Mouse (Mus musculus) limb, embryonic 10.5 days (tissue): ENCODE measurements around the gene Gm11032. TPM values are rescaled to one million over a fixed set of nuclear protein-coding genes. Genes with fewer than 3 reads are reported as not detected.
"Not testable (repeated sequence)": the region's sequence is repeated elsewhere in the genome, so short reads cannot be mapped to it uniquely, and the experiment has no call there.

ENCODE experiments used
- DNase-seq: peaks from one replicate; pipeline ENCODE4 v3.0.0-alpha.2; 2017; ENCODE audit warnings: low spot score
- H3K27ac ChIP-seq: fragments of 300-500 bp; sonication (generic); 2 replicates; pipeline ENCODE4 v1.5.1; 2016; ENCODE audit warnings: mild to moderate bottlenecking
- H3K27me3 ChIP-seq: fragments of 300-500 bp; sonication (generic); 2 replicates; pipeline ENCODE4 v1.6.1; 2016; ENCODE audit warnings: low read depth, mild to moderate bottlenecking; ENCODE audit not compliant: poor library complexity, severe bottlenecking
- H3K36me3 ChIP-seq: fragments of 300-500 bp; sonication (generic); 2 replicates; pipeline ENCODE4 v1.6.1; 2016; ENCODE audit warnings: mild to moderate bottlenecking, moderate library complexity
- H3K4me1 ChIP-seq: fragments of 300-500 bp; sonication (generic); 2 replicates; pipeline ENCODE4 v1.6.1; 2016
- H3K4me3 ChIP-seq: fragments of 300-500 bp; sonication (generic); 2 replicates; pipeline ENCODE4 v1.5.1; 2016; ENCODE audit warnings: mild to moderate bottlenecking, moderate library complexity
- H3K9me3 ChIP-seq: fragments of 300-500 bp; sonication (generic); replicated peaks from 2 replicates; pipeline ENCODE4 v1.6.1; 2016; ENCODE audit warnings: mild to moderate bottlenecking
- WGBS: fragments of 180-500 bp; shearing (Covaris S2); methylation state at CpG from one replicate; pipeline ENCODE4 v1.1.7; 2016; 5-methylcytosine and 5-hydroxymethylcytosine counted together
- polyA plus RNA-seq: library from polyadenylated mRNA; unstranded; fragments of >200 nt; fragmentation: Nextera tagmentation; extraction: Ambion mirVana; gene quantifications from 2 replicates; pipeline ENCODE4 v1.2.1, GENCODE M21; 2016

Gm11032 gene
- polyA plus RNA-seq = not detected in 2 replicates

GRCm38 (mm10) chr11:4620017-4620485 lies at the start of gene Gm11032:
Gm11032 (plus strand) TSS chr11:4620067.
- no peak for DNase-seq
- Histone ChIP-seq H3K36me3 (no peaks in the 10 kb centered on the region), H3K9me3 (no peaks in the 10 kb centered on the region), H3K27ac (no peak within 1 kb of the TSS), H3K4me3 (no peak within 1 kb of the TSS), H3K4me1 (no peaks in the 10 kb centered on the region), H3K27me3 (no peaks in the 10 kb centered on the region)
- 86% methylated on average over 16 of the region's 16 CpGs for WGBS

DNA sequence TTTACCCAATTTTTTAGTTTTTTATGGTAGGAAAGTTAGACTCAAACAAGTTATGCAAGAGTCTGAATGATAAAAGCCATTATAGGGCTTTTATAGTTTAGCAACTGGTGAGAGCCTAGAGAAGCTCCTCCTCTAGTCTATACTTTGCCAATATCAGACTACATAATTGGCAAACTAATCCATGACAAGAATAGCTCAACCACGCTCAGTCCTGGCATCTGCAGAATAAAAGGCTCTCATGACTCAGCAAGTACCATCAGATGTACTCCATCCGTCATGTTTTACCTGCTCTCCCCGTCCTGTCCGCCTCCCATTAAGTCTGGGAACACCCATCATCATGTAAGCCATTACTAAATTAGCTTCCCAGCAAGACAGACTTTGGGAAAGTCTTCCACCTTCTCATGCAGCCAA lies 48.4 kb upstream of the Gm11032 start:
- no peaks in the 10 kb centered on the region for H3K27me3 ChIP-seq
- no peak overlapping the region for H3K27ac ChIP-seq
- 0 out of 2 replicates have a peak, but pooled peaks cover 4% of the 10 kb centered on the region for H3K36me3 ChIP-seq
- no peak for DNase-seq
- H3K4me3 ChIP-seq = no peak overlapping the region
- H3K4me1 ChIP-seq = peaks cover 5% of the 10 kb centered on the region; the same call in 1 of the 2 replicates
- 81% methylated on average over 4 of the region's 4 CpGs for WGBS
- no peaks in the 10 kb centered on the region for H3K9me3 ChIP-seq

DNA sequence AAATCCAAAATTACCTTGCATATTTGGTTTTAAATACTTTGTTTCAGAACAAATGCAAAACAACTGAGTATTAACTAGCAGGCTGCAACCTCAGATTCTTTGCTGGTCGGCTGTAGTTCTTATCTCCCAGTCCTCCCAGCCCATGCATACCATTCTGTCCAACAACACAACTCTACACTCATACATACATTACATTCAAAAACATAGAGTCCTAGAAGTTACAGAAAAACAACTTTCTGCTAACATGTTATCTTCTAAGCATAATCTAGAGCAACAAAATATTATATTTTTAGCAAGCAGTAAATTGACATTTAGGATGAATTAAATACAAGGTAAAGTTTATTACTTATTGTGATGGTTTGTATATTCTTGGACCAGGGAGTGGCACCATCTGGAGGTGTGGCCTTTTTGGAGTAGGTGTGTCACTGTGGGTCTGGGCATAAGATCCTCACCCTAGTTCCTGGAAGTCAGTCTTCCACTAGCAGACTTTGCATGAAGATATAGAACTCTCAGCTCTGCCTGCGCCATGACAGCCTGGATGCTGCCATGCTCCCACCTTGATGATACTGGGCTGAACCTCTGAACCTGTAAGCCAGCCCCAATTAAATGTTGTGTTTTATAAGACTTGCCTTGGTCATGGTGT lies 43.7 kb upstream of the Gm11032 start:
- not testable (repeated sequence) for H3K4me1 ChIP-seq, DNase-seq, H3K27me3 ChIP-seq, H3K27ac ChIP-seq, H3K9me3 ChIP-seq, H3K4me3 ChIP-seq, H3K36me3 ChIP-seq
- WGBS = 82% methylated on average over 2 of the region's 2 CpGs

GRCm38 (mm10) chr11:4577079-4577478 lies 42.8 kb upstream of the Gm11032 start:
- H3K27ac ChIP-seq = no peak overlapping the region
- no peak for DNase-seq
- H3K9me3 ChIP-seq = no peaks in the 10 kb centered on the region
- WGBS = 96% methylated on average over 2 of the region's 2 CpGs
- no peaks in the 10 kb centered on the region for H3K36me3 ChIP-seq
- peaks cover 5% of the 10 kb centered on the region; the same call in 1 of the 2 replicates for H3K4me1 ChIP-seq
- no peaks in the 10 kb centered on the region for H3K27me3 ChIP-seq
- no peak overlapping the region for H3K4me3 ChIP-seq

GRCm38 (mm10) chr11:4578682-4579081 lies 41.2 kb upstream of the Gm11032 start:
- peaks cover 5% of the 10 kb centered on the region; the same call in 1 of the 2 replicates for H3K4me1 ChIP-seq
- no peaks in the 10 kb centered on the region for H3K36me3 ChIP-seq
- no peaks in the 10 kb centered on the region for H3K27me3 ChIP-seq
- no peak overlapping the region for H3K27ac ChIP-seq
- H3K9me3 ChIP-seq = no peaks in the 10 kb centered on the region
- WGBS = 93% methylated on average over 2 of the region's 2 CpGs
- DNase-seq = no peak
- no peak overlapping the region for H3K4me3 ChIP-seq

GRCm38 (mm10) chr11:4591811-4592210 lies 28.1 kb upstream of the Gm11032 start:
- Histone ChIP-seq H3K27me3 (no peaks in the 10 kb centered on the region), H3K4me1 (peaks cover 14% of the 10 kb centered on the region), H3K9me3 (no peaks in the 10 kb centered on the region), H3K4me3 (no peak overlapping the region), H3K36me3 (peaks cover 10% of the 10 kb centered on the region; the same call in 1 of the 2 replicates), H3K27ac (no peak overlapping the region)
- no peak for DNase-seq
- WGBS = 93% methylated on average over 4 of the region's 4 CpGs

GRCm38 (mm10) chr11:4593491-4593848 lies 26.4 kb upstream of the Gm11032 start:
- H3K4me3 ChIP-seq = peak overlapping the region; percentile 87
- H3K27ac ChIP-seq = no peak overlapping the region
- 56% methylated on average over 5 of the region's 5 CpGs for WGBS
- H3K4me1 ChIP-seq = peaks cover 14% of the 10 kb centered on the region
- no peaks in the 10 kb centered on the region for H3K9me3 ChIP-seq
- H3K36me3 ChIP-seq = 0 out of 2 replicates have a peak, but pooled peaks cover 5% of the 10 kb centered on the region
- H3K27me3 ChIP-seq = no peaks in the 10 kb centered on the region
- no peak for DNase-seq

- DNase-seq = no peak
- H3K4me1 ChIP-seq = peaks cover 14% of the 10 kb centered on the region
Measured at GRCm38 (mm10) chr11:4593849-4594607, 25.8 kb upstream of the Gm11032 start.

DNA sequence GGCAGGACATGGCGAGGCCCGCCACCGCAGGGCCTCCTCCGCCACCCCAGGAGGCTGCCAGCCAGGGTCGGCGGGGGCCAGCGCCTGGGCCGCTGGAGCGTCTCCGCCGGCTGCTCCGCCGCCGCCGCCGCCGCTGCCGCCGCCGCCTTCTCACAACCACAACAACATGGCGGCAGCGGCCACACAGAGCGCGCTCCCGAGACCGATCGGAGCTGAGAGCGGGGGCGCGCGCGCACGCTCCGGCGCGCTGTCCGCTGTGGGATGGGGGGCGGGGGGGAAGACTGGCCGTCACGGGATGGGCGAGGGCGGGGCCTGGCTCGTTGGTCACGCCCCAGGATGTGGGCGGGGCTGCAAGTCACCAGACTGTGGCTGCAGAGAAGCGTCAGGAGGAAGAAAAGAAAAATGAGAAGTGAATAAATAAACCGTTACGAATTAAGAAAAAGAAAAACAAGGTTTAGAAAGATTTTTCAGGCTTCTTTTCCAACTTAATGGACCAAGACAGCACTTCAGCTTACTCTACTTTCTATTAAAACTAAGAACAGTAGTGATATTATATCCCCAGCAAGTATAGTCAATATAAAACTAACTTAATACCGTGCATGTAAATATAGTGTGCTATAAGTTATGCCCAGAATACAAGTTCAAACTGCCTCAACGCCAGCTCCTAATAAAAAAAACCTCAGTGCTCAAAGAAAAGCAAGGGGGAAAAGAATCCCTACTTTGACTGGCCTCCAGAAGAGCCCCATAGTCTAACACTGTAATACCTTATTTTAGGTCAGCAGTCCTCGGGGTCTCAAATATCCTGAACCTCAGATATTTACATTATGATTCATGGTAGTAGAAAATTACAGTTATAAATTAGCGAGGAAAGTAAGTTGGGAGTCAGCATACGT lies 25.0 kb upstream of the Gm11032 start, which contains the start of gene Mtmr3:
Gene Mtmr3 (minus strand): TSS at position 256 of the 893 bp plus-strand sequence.
- Histone ChIP-seq H3K27ac (peak within 1 kb of the TSS; percentile 99), H3K36me3 (0 out of 2 replicates have a peak, but pooled peaks cover 2% of the 10 kb centered on the region), H3K27me3 (no peaks in the 10 kb centered on the region), H3K9me3 (no peaks in the 10 kb centered on the region), H3K4me3 (peak within 1 kb of the TSS; percentile 87), H3K4me1 (peaks cover 14% of the 10 kb centered on the region)
- 5% methylated on average over 53 of the region's 53 CpGs for WGBS
- DNase-seq = peak; percentile 98

More at GRCm38 (mm10) chr11:4593849-4594607, 25.8 kb upstream of the Gm11032 start:
- no peaks in the 10 kb centered on the region for H3K9me3 ChIP-seq
- peak overlapping the region; percentile 99 for H3K27ac ChIP-seq
- 1% methylated on average over 45 of the region's 45 CpGs for WGBS
- H3K4me3 ChIP-seq = peak overlapping the region; percentile 87
- H3K36me3 ChIP-seq = 0 out of 2 replicates have a peak, but pooled peaks cover 5% of the 10 kb centered on the region
- H3K27me3 ChIP-seq = no peaks in the 10 kb centered on the region

DNA sequence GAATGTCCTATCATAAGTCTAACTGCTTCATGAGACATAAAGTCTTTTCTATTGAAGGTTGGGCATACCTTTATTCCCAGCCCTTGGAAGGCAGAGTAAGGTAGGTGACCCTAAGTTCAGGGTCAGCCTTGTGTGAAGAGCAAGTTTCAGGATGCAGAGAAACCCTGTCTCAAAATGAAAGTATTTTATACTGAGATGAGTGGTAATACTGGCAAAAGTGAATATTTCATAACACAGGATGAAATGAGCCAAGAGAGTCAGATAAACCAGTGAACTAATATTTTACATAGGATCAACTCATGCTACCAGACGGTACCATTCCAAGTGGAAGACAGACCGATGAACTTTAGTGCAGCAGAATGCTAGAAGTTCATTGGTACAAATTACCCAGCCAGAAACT lies 21.5 kb upstream of the Gm11032 start:
- no peaks in the 10 kb centered on the region for H3K9me3 ChIP-seq
- 98% methylated on average over 2 of the region's 2 CpGs for WGBS
- no peak overlapping the region for H3K4me3 ChIP-seq
- H3K4me1 ChIP-seq = peaks cover 20% of the 10 kb centered on the region
- H3K36me3 ChIP-seq = no peaks in the 10 kb centered on the region
- DNase-seq = no peak
- H3K27ac ChIP-seq = no peak overlapping the region
- no peaks in the 10 kb centered on the region for H3K27me3 ChIP-seq

DNA sequence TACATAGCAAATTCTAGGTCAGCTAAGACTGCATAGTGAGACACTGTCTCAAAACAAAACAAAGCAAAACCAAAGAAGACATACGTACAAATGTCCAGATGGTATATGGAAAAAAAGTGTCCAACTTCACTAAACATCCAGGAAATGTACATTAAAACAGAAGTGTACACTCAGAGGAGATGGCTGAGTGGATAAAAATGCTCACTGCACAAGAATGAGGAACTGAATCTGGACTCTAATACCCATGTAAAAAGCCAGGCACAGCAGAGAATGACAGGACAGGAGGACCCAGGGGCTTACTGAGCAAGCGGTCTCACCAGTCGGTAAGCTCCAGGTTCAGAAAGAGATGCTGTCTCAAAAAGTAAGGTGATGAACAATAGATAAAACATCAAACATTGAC lies 20.0 kb upstream of the Gm11032 start:
- H3K27me3 ChIP-seq = no peaks in the 10 kb centered on the region
- H3K36me3 ChIP-seq = no peaks in the 10 kb centered on the region
- H3K4me1 ChIP-seq = peaks cover 33% of the 10 kb centered on the region
- no peak for DNase-seq
- no peak overlapping the region for H3K4me3 ChIP-seq
- WGBS = 97% methylated on average over 3 of the region's 3 CpGs
- no peaks in the 10 kb centered on the region for H3K9me3 ChIP-seq
- no peak overlapping the region for H3K27ac ChIP-seq

- no peak overlapping the region for H3K27ac ChIP-seq
- no peaks in the 10 kb centered on the region for H3K9me3 ChIP-seq
- 91% methylated on average over 5 of the region's 5 CpGs for WGBS
- H3K4me1 ChIP-seq = peaks cover 37% of the 10 kb centered on the region
- DNase-seq = no peak
- H3K36me3 ChIP-seq = no peaks in the 10 kb centered on the region
- H3K4me3 ChIP-seq = no peak overlapping the region
- no peaks in the 10 kb centered on the region for H3K27me3 ChIP-seq
Measured at GRCm38 (mm10) chr11:4601890-4602289, 18.0 kb upstream of the Gm11032 start.
